Mouse (Mus musculus): ENCODE data around the gene Spats2l. TPM values are rescaled to one million over a fixed set of nuclear protein-coding genes. Genes with fewer than 3 reads are reported as not detected.

Gene Spats2l
- polyA plus RNA-seq, 2 experiments = 2.8 to 7.6 TPM

- no peaks in the 10 kb centered on the region for H3K4me1 ChIP-seq (replicated peaks; ENCODE audit: control insufficient read depth in 2 of 2, insufficient read depth in 2 of 2, low read length in 1 of 2)
- no peak overlapping the region for H3K4me2 ChIP-seq (ENCODE audit: low read depth)
- TF ChIP-seq EP300 (IDR thresholded peaks at IDR 0.05; ENCODE audit: low read depth) (no peak), CTCF (IDR thresholded peaks at IDR 0.05; ENCODE audit: low read depth) (no peak)
- no peak for ATAC-seq (ENCODE audit: insufficient read depth)
- WGBS (ENCODE audit: insufficient replicate concordance) = 61% methylated on average over 7 of the region's 7 CpGs
- no peak overlapping the region for H3K27ac ChIP-seq
- no peak for DNase-seq (ENCODE audit: low read depth in 3 of 3, low spot score in 3 of 3)
- H3K27me3 ChIP-seq (ENCODE audit: control insufficient read depth, insufficient read depth, low read length) = no peaks in the 10 kb centered on the region
- no peak overlapping the region for H3K9ac ChIP-seq (replicated peaks)
- no peak overlapping the region for H3K4me3 ChIP-seq (ENCODE audit: insufficient read depth in 1 of 2, low read depth in 2 of 2, low read length in 2 of 2)
- no peaks in the 10 kb centered on the region for H3K9me3 ChIP-seq (ENCODE audit: control insufficient read depth, low read length)
- no peaks in the 10 kb centered on the region for H3K36me3 ChIP-seq (replicated peaks; ENCODE audit: control insufficient read depth, insufficient read depth, low read depth)
Measured at GRCm38 (mm10) chr1:57941095-57941494, 167.1 kb downstream of the Spats2l start.

GRCm38 (mm10) chr1:57941734-57942133, 167.8 kb downstream of the Spats2l start:
- no peaks in the 10 kb centered on the region for H3K4me1 ChIP-seq (replicated peaks; ENCODE audit: control insufficient read depth in 2 of 2, insufficient read depth in 2 of 2, low read length in 1 of 2)
- TF ChIP-seq EP300 (IDR thresholded peaks at IDR 0.05; ENCODE audit: low read depth) = no peak
- TF ChIP-seq CTCF (IDR thresholded peaks at IDR 0.05; ENCODE audit: low read depth) = no peak
- no peaks in the 10 kb centered on the region for H3K9me3 ChIP-seq (ENCODE audit: control insufficient read depth, low read length)
- DNase-seq (ENCODE audit: low read depth in 3 of 3, low spot score in 3 of 3) (no peak), ATAC-seq (ENCODE audit: insufficient read depth) (no peak)
- no peaks in the 10 kb centered on the region for H3K27me3 ChIP-seq (ENCODE audit: control insufficient read depth, insufficient read depth, low read length)
- 61% methylated on average over 11 of the region's 11 CpGs for WGBS (ENCODE audit: insufficient replicate concordance)
- H3K9ac ChIP-seq (replicated peaks) = no peak overlapping the region
- H3K4me2 ChIP-seq (ENCODE audit: low read depth) = no peak overlapping the region
- H3K27ac ChIP-seq = no peak overlapping the region
- H3K36me3 ChIP-seq (replicated peaks; ENCODE audit: control insufficient read depth, insufficient read depth, low read depth) = no peaks in the 10 kb centered on the region
- no peak overlapping the region for H3K4me3 ChIP-seq (ENCODE audit: insufficient read depth in 1 of 2, low read depth in 2 of 2, low read length in 2 of 2)

GRCm38 (mm10) chr1:57942215-57942614, 168.3 kb downstream of the Spats2l start:
- ATAC-seq (ENCODE audit: insufficient read depth) = no peak
- no peaks in the 10 kb centered on the region for H3K9me3 ChIP-seq (ENCODE audit: control insufficient read depth, low read length)
- no peak overlapping the region for H3K9ac ChIP-seq (replicated peaks)
- 68% methylated on average over 6 of the region's 6 CpGs for WGBS (ENCODE audit: insufficient replicate concordance)
- H3K4me3 ChIP-seq (ENCODE audit: insufficient read depth in 1 of 2, low read depth in 2 of 2, low read length in 2 of 2) = no peak overlapping the region
- TF ChIP-seq CTCF (IDR thresholded peaks at IDR 0.05; ENCODE audit: low read depth) (no peak), EP300 (IDR thresholded peaks at IDR 0.05; ENCODE audit: low read depth) (no peak)
- no peak overlapping the region for H3K4me2 ChIP-seq (ENCODE audit: low read depth)
- H3K4me1 ChIP-seq (replicated peaks; ENCODE audit: control insufficient read depth in 2 of 2, insufficient read depth in 2 of 2, low read length in 1 of 2) = no peaks in the 10 kb centered on the region
- H3K27me3 ChIP-seq (ENCODE audit: control insufficient read depth, insufficient read depth, low read length) = no peaks in the 10 kb centered on the region
- DNase-seq (ENCODE audit: low read depth in 3 of 3, low spot score in 3 of 3) = no peak
- H3K36me3 ChIP-seq (replicated peaks; ENCODE audit: control insufficient read depth, insufficient read depth, low read depth) = no peaks in the 10 kb centered on the region
- no peak overlapping the region for H3K27ac ChIP-seq

- H3K4me1 ChIP-seq (replicated peaks; ENCODE audit: control insufficient read depth in 2 of 2, insufficient read depth in 2 of 2, low read length in 1 of 2) = no peaks in the 10 kb centered on the region
- no peaks in the 10 kb centered on the region for H3K27me3 ChIP-seq (ENCODE audit: control insufficient read depth, insufficient read depth, low read length)
- H3K4me2 ChIP-seq (ENCODE audit: low read depth) = no peak overlapping the region
- no peaks in the 10 kb centered on the region for H3K9me3 ChIP-seq (ENCODE audit: control insufficient read depth, low read length)
- WGBS (ENCODE audit: insufficient replicate concordance) = 26% methylated on average over 2 of the region's 2 CpGs
- H3K36me3 ChIP-seq (replicated peaks; ENCODE audit: control insufficient read depth, insufficient read depth, low read depth) = no peaks in the 10 kb centered on the region
- H3K4me3 ChIP-seq (ENCODE audit: insufficient read depth in 1 of 2, low read depth in 2 of 2, low read length in 2 of 2) = no peak overlapping the region
- no peak overlapping the region for H3K27ac ChIP-seq
- ATAC-seq (ENCODE audit: insufficient read depth) = no peak
- DNase-seq (ENCODE audit: low read depth in 3 of 3, low spot score in 3 of 3) = no peak
- no peak overlapping the region for H3K9ac ChIP-seq (replicated peaks)
- TF ChIP-seq EP300 (IDR thresholded peaks at IDR 0.05; ENCODE audit: low read depth) (no peak), CTCF (IDR thresholded peaks at IDR 0.05; ENCODE audit: low read depth) (no peak)
Measured at GRCm38 (mm10) chr1:57947552-57948347, 173.8 kb downstream of the Spats2l start.

GRCm38 (mm10) chr1:57949195-57949594, 175.2 kb downstream of the Spats2l start:
- TF ChIP-seq EP300 (IDR thresholded peaks at IDR 0.05; ENCODE audit: low read depth) (no peak), CTCF (IDR thresholded peaks at IDR 0.05; ENCODE audit: low read depth) (peak; percentile 11; the same call in 1 of the 2 replicates)
- Histone ChIP-seq H3K4me1 (replicated peaks; ENCODE audit: control insufficient read depth in 2 of 2, insufficient read depth in 2 of 2, low read length in 1 of 2) (no peaks in the 10 kb centered on the region), H3K4me2 (ENCODE audit: low read depth) (no peak overlapping the region), H3K9me3 (ENCODE audit: control insufficient read depth, low read length) (no peaks in the 10 kb centered on the region), H3K27ac (no peak overlapping the region), H3K9ac (replicated peaks) (no peak overlapping the region), H3K36me3 (replicated peaks; ENCODE audit: control insufficient read depth, insufficient read depth, low read depth) (no peaks in the 10 kb centered on the region), H3K27me3 (ENCODE audit: control insufficient read depth, insufficient read depth, low read length) (no peaks in the 10 kb centered on the region), H3K4me3 (ENCODE audit: insufficient read depth in 1 of 2, low read depth in 2 of 2, low read length in 2 of 2) (no peak overlapping the region)
- no peak for ATAC-seq (ENCODE audit: insufficient read depth)
- no peak for DNase-seq (ENCODE audit: low read depth in 3 of 3, low spot score in 3 of 3)
- WGBS (ENCODE audit: insufficient replicate concordance) = 25% methylated on average over 1 of the region's 1 CpGs

Measured in liver, embryonic 14.5 days (tissue).